Mouse (Mus musculus) hindbrain, embryonic 11.5 days (tissue): ENCODE results near the gene Nacc1. TPM values are rescaled to one million over a fixed set of nuclear protein-coding genes. Genes with fewer than 3 reads are reported as not detected.

Experiments used
- ATAC-seq: fragments of 200-750 bp; cut with Nextera tagmentation; 2 replicates; pipeline ENCODE4 v1.8.0; 2017; ENCODE audit warnings: mild to moderate bottlenecking, moderate TSS enrichment, moderate library complexity; ENCODE audit not compliant: low FRiP score
- DNase-seq: peaks from one replicate; pipeline ENCODE4 v3.0.0-alpha.2; 2015; ENCODE audit warnings: low spot score
- H3K27ac ChIP-seq: fragments of 300-500 bp; sonication (generic); 2 replicates; pipeline ENCODE4 v1.5.1; 2014; ENCODE audit warnings: mild to moderate bottlenecking, low read depth, low read length
- H3K27me3 ChIP-seq: fragments of 300-500 bp; sonication (generic); 2 replicates; pipeline ENCODE4 v1.6.1; 2014; ENCODE audit warnings: mild to moderate bottlenecking, low read length, moderate library complexity, mixed read lengths; ENCODE audit not compliant: control insufficient read depth, insufficient read depth
- H3K36me3 ChIP-seq: fragments of 300-500 bp; sonication (generic); 2 replicates; pipeline ENCODE4 v1.6.1; 2014; ENCODE audit warnings: mild to moderate bottlenecking, low read length, moderate library complexity, mixed read lengths; ENCODE audit not compliant: control insufficient read depth, insufficient read depth
- H3K4me1 ChIP-seq: fragments of 300-500 bp; sonication (generic); replicated peaks from 2 replicates; pipeline ENCODE4 v1.6.1; 2014; ENCODE audit warnings: low read length, mixed read lengths; ENCODE audit not compliant: control insufficient read depth, insufficient read depth
- H3K4me2 ChIP-seq: fragments of 300-500 bp; sonication (generic); replicated peaks from 2 replicates; pipeline ENCODE4 v1.6.1; 2014; ENCODE audit warnings: mild to moderate bottlenecking, low read depth, low read length
- H3K4me3 ChIP-seq: fragments of 300-500 bp; sonication (generic); 2 replicates; pipeline ENCODE4 v1.5.1; 2014; ENCODE audit warnings: low read depth, low read length
- H3K9ac ChIP-seq: fragments of 300-500 bp; sonication (generic); 2 replicates; pipeline ENCODE4 v1.6.1; 2014; ENCODE audit warnings: low read depth, low read length
- H3K9me3 ChIP-seq: fragments of 300-500 bp; sonication (generic); 2 replicates; pipeline ENCODE4 v1.6.1; 2016; ENCODE audit warnings: low read length; ENCODE audit not compliant: control insufficient read depth
- WGBS: fragments of 180-500 bp; shearing (Covaris S2); extraction: QIAGEN DNeasy Blood & Tissue Kit; methylation state at CpG from one replicate; pipeline ENCODE4 v1.1.7; 2014; 5-methylcytosine and 5-hydroxymethylcytosine counted together
- polyA plus RNA-seq: library from polyadenylated mRNA; unstranded; fragments of >200 nt; fragmentation: Nextera tagmentation; extraction: Ambion mirVana; gene quantifications from 2 replicates; pipeline ENCODE4 v1.2.1, GENCODE M21; 2014

Gene Nacc1
- polyA plus RNA-seq, 1 experiment from 2014 or later, result 20.5 TPM

- H3K4me3 ChIP-seq, result peak overlapping the region; percentile 85
- peak overlapping the region; percentile 79 for H3K27ac ChIP-seq
- H3K9me3 ChIP-seq, result no peaks in the 10 kb centered on the region
- H3K4me1 ChIP-seq, result peaks cover 14% of the 10 kb centered on the region
- H3K36me3 ChIP-seq, result no peaks in the 10 kb centered on the region
- DNase-seq, result peak; percentile 78
- no peak for ATAC-seq
- peak overlapping the region; percentile 89 for H3K9ac ChIP-seq
- 1% methylated on average over 32 of the region's 33 CpGs for WGBS
- no peaks in the 10 kb centered on the region for H3K27me3 ChIP-seq
- H3K4me2 ChIP-seq, result peak overlapping the region; percentile 97
These were observed 27.5 kb downstream of the Nacc1 start for GRCm38 (mm10) chr8:84659936-84660818.

GRCm38 (mm10) chr8:84658951-84659350, 28.7 kb downstream of the Nacc1 start:
- ATAC-seq, result no peak
- DNase-seq, result no peak
- Histone ChIP-seq H3K4me3 (no peak overlapping the region), H3K9ac (no peak overlapping the region), H3K4me2 (no peak overlapping the region), H3K27ac (no peak overlapping the region), H3K9me3 (no peaks in the 10 kb centered on the region), H3K4me1 (peaks cover 14% of the 10 kb centered on the region), H3K36me3 (no peaks in the 10 kb centered on the region), H3K27me3 (no peaks in the 10 kb centered on the region)
- 76% methylated on average over 1 of the region's 1 CpGs for WGBS

- Histone ChIP-seq H3K27ac (no peak overlapping the region), H3K9ac (no peak overlapping the region), H3K4me2 (no peak overlapping the region), H3K36me3 (no peaks in the 10 kb centered on the region), H3K9me3 (no peaks in the 10 kb centered on the region), H3K4me1 (peaks cover 14% of the 10 kb centered on the region), H3K4me3 (no peak overlapping the region), H3K27me3 (no peaks in the 10 kb centered on the region)
- no peak for ATAC-seq
- 35% methylated on average over 4 of the region's 4 CpGs for WGBS
- no peak for DNase-seq
These were observed 30.0 kb downstream of the Nacc1 start for GRCm38 (mm10) chr8:84657680-84658079.

- H3K4me1 ChIP-seq, result peaks cover 14% of the 10 kb centered on the region
- peak overlapping the region; percentile 40 for H3K4me2 ChIP-seq
- H3K27ac ChIP-seq, result peak overlapping the region; percentile 88
- ATAC-seq (no peak), DNase-seq (no peak)
- H3K36me3 ChIP-seq, result no peaks in the 10 kb centered on the region
- no peaks in the 10 kb centered on the region for H3K27me3 ChIP-seq
- no peaks in the 10 kb centered on the region for H3K9me3 ChIP-seq
- H3K4me3 ChIP-seq, result peak overlapping the region; percentile 29; the same call in 1 of the 2 replicates
- H3K9ac ChIP-seq, result no peak overlapping the region
These were observed 30.5 kb downstream of the Nacc1 start for GRCm38 (mm10) chr8:84657203-84657602.

- H3K9ac ChIP-seq, result peak overlapping the region; percentile 62
- no peak for ATAC-seq
- H3K4me3 ChIP-seq, result peak overlapping the region; percentile 29
- peak overlapping the region; percentile 40 for H3K4me2 ChIP-seq
- no peaks in the 10 kb centered on the region for H3K36me3 ChIP-seq
- H3K27me3 ChIP-seq, result no peaks in the 10 kb centered on the region
- WGBS, result 2% methylated on average over 23 of the region's 23 CpGs
- H3K4me1 ChIP-seq, result peaks cover 14% of the 10 kb centered on the region
- H3K9me3 ChIP-seq, result no peaks in the 10 kb centered on the region
- peak; percentile 67 for DNase-seq
- H3K27ac ChIP-seq, result peak overlapping the region; percentile 88
These were observed 31.0 kb downstream of the Nacc1 start for GRCm38 (mm10) chr8:84656641-84657126.

- Histone ChIP-seq H3K4me2 (peak overlapping the region; percentile 40), H3K36me3 (no peaks in the 10 kb centered on the region), H3K9ac (peak overlapping the region; percentile 62), H3K27me3 (no peaks in the 10 kb centered on the region), H3K27ac (peak overlapping the region; percentile 88), H3K4me3 (peak overlapping the region; percentile 29), H3K9me3 (no peaks in the 10 kb centered on the region), H3K4me1 (peaks cover 14% of the 10 kb centered on the region)
- WGBS, result 0% methylated on average over 10 of the region's 10 CpGs
- peak; percentile 50 for ATAC-seq
- DNase-seq, result peak; percentile 87
These were observed 31.5 kb downstream of the Nacc1 start for GRCm38 (mm10) chr8:84656191-84656525.

- peak; percentile 82 for ATAC-seq
- Histone ChIP-seq H3K27me3 (no peaks in the 10 kb centered on the region), H3K4me1 (peaks cover 14% of the 10 kb centered on the region), H3K4me2 (peak overlapping the region; percentile 40), H3K4me3 (peak overlapping the region; percentile 29), H3K9ac (peak overlapping the region; percentile 62), H3K27ac (peak overlapping the region; percentile 88), H3K36me3 (no peaks in the 10 kb centered on the region), H3K9me3 (no peaks in the 10 kb centered on the region)
- DNase-seq, result peak; percentile 82
- under 1% methylated on average over 15 of the region's 15 CpGs for WGBS
These were observed 32.1 kb downstream of the Nacc1 start for GRCm38 (mm10) chr8:84655336-84656190.

- Histone ChIP-seq H3K27me3 (no peaks in the 10 kb centered on the region), H3K4me1 (peaks cover 17% of the 10 kb centered on the region), H3K4me2 (no peak overlapping the region), H3K4me3 (no peak overlapping the region), H3K36me3 (no peaks in the 10 kb centered on the region), H3K27ac (peak overlapping the region; percentile 88; the same call in 1 of the 2 replicates), H3K9me3 (no peaks in the 10 kb centered on the region), H3K9ac (no peak overlapping the region)
- peak; percentile 39 for DNase-seq
- no peak for ATAC-seq
- 36% methylated on average over 4 of the region's 4 CpGs for WGBS
These were observed 33.1 kb downstream of the Nacc1 start for GRCm38 (mm10) chr8:84654597-84654996.
